Mouse (Mus musculus): ENCODE results near the gene Ugt1a6a.
"Not testable (repeated sequence)": the region's sequence is repeated elsewhere in the genome, so short reads cannot be mapped to it uniquely, and the experiment has no call there.

Ugt1a6a gene

DNA sequence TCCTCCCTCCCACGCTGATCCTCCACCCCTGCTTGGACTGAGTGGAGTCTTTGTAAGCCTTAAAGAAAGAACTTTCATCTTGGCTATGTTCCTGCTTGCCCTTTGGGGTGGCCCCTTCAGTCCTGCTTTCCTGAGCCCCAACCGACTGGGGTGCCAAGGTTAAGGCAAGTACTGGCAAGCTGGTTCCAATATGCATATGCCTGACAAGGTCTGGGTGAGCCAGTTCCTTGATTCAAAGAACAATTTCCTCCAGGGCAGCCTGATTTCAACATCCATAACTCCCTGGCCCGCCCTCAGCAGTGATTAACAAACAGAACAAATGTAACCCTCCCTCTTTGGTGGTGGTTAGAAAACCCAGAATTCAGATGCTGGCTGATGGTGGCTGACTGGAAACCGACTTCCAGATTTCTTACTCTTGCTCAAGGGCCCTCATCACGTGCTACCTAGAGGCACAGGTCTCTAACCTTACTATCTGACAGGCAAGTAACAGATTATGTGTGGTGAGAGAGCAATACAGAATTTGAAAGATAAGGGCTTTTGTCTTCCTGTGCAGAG lies at the start of gene Ugt1a6a:
Gene Ugt1a6a, plus strand, starts transcription at position 353 of the 555 bp plus-strand sequence.
- DNase-seq, result peak; percentile 26 to 50

DNA sequence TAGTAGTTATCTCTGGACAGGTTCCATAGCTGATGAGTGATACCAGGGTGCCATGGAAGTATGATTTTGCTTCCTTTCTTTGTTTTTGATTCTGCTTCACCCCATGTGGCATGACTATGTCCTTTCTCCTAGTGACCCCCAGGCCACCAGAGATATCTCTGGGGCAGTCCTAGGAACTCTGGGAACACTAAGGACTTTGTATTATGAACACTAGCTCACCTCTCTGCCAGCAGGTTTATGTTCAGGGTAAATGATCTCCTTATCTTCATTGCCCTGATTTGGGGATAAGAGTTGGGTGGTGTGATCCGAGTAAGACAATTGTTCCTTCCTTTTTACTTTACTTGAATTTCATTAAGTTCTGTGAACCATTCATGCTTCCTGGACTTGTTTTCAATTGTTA lies 48.5 kb upstream of the Ugt1a6a start:
- DNase-seq, result no peak

DNA sequence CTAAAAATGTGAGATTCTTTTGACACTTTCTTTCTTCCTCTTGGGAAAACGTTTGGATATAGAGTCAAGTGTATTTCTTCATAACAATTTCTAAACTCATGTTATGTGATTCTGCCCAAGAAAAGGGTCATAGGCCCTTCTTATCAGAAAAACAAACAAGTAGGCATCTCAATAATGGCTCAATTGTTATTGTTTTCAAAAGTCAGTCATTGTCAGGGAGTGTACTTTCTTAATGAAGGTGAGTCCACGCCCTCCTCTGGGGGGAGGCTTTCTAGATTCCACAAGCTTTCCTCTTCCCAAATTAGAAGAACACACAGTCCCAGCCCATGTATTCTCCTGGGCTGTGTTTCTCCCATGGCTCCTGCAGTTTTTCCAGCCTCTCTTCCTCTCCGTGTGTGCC lies 47.1 kb upstream of the Ugt1a6a start, which contains the start of gene Ugt1a8:
Gene Ugt1a8, plus strand, starts transcription at position 301 of the 400 bp plus-strand sequence.
- no peak for DNase-seq

DNA sequence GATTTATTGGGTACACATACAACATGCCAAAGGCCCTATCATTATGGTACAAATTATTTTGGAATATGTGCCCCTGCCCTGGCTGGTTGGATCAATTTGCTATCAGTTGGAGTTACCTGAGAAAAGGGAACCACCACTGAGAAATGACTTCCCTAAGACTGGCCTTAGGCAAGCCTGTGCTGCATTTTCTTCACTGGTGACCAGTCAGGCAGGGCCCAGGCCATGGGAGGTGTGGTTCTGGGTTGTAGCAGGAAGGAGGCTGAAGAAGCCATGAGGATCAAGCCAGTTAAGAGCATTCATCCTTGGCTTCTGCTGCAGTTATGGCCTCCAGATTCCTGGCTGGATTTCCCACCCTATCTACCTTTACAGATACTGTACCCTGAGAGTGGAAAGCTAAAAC lies 42.3 kb upstream of the Ugt1a6a start:
- DNase-seq, result no peak

DNA sequence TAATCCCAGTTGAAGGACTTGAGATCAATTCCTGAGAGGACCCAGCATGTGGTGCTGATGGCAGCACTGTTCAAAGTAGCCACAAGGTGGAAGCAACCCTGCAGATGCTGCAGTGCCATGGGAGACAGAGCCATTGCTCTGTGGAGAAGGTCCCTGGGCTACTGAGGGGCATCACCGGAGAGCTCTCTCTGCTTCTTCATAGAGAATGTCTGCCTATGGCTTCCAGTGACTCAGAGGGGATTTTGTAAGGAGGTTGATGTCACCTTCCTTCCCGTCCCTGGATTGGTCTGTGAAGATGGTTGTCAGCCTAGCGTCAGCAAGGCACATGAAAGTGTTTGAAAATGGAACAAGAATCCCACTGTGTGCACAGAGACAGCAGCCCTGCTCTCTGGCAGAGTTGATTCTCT lies 40.3 kb upstream of the Ugt1a6a start:
- peak; percentile 34 to 59 for DNase-seq

DNA sequence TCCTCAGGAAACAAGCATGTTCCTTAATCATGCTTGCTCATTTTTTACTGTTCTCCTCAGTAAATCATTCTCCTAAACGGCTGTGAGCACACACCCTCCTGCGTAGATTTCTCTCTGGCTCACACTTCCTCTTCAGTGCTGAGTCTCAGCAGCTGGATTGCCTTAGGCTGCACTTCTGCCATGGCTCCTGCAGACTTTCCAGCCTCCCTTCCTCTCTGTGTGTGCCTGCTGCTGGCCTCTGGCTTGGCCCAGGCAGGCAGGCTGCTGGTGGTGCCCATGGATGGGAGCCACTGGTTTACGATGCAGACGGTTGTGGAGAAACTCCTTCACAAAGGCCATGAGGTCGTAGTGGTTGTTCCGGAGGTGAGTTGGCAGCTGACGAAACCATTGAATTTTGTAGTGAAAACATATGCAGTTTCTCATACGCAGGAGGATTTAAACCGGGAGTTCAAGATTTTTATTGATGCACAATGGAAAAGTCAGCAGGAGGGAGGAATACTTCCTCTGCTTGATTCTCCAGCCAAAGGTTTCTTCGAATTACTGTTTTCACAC lies 39.6 kb upstream of the Ugt1a6a start, which contains the start of gene Ugt1a7c:
Gene Ugt1a7c, plus strand, starts transcription at position 122 of the 552 bp plus-strand sequence.
- DNase-seq, result peak; percentile 39 to 61

DNA sequence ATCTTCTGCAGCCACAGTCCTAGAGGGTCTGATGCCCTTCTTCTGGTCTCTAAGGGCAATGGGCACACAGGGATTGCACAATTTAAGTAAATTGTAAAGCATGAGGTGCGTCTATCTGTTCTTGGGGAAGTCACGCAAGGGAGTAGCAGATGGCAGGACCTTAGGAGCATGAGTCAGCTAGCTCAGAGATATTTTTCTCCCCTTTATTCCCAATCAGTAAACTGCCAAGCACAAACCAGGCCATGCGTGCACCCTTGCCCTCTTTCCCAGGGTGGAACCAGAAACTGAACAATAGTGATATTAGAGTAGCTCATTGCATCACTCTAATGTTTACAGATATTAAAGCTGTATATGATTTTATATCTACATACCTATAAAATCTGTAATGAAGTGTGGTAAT lies 36.1 kb upstream of the Ugt1a6a start:
- not testable (repeated sequence) for DNase-seq

DNA sequence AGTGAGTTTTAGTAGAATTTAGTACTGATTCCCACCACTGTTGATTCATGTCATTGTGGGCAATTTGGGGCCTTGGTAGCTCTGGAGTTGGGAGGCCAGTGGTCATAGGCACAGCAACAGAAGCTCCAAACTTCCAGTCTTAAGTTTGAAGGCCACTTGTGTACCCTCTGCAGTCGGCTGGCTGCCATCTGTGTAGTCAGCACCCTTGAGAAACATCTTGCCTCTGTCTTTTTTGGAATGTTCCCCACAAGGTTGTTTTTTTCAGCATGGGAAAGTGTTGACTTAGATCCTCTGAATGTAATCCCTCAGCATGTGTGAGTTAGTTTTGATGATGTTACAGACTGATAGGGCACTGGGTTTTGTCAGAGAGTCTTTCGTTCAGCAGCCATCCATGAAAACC lies 34.9 kb upstream of the Ugt1a6a start:
- peak; percentile 16 to 37 for DNase-seq

DNA sequence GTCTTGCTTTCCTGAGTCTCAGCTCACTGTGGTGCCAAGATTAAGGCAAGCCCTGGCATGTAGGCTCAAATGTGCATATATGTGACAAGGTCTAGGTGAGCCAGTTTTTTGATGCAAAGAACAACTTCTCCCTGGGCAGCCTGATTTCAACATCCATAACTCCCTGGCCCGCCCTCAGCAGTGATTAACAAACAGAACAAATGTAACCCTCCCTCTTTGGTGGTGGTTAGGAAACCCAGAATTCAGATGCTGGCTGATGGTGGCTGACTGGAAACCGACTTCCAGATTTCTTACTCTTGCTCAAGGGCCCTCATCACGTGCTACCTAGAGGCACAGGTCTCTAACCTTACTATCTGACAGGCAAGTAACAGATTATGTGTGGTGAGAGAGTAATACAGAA lies 31.6 kb upstream of the Ugt1a6a start, which contains the start of gene Ugt1a6b:
Gene Ugt1a6b, plus strand, starts transcription at position 234 of the 400 bp plus-strand sequence.
- DNase-seq, result not testable (repeated sequence)

DNA sequence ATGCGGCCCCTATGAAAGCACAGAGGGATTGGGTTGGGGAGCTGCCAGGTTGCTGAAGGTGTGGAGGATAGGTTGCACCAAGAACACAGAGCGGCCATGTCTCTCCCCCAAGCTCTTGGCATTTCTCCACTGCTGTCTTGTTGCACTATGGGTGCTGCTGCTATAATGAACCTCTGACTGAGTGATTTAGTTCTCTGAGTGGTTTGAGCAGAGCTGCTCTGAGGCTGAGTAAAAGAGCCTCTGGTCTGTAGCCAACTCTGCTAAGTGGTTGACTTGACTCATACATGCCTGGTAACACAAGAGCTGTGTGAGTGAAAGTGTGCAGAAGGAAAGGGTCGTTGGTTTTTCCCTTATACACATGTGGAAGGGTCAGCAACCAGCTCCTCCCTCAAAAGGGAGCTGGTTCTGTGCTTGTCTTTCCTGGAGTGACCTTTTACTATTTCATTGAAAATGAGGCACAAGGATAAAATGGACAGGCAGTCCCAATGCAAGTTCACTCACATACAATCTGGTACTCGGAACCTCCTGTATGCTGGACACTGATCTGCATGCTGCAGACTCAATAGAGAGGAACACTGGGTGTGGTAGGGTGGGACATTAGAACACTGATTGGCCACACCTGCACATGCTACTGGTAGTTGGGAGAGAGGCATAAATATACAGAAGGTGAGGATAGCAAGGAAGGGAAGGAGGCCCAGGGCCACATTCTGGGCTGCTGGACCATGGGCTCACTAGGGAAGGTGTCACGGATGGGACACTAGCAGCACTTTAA lies 30.7 kb upstream of the Ugt1a6a start:
- not testable (repeated sequence) for DNase-seq

DNA sequence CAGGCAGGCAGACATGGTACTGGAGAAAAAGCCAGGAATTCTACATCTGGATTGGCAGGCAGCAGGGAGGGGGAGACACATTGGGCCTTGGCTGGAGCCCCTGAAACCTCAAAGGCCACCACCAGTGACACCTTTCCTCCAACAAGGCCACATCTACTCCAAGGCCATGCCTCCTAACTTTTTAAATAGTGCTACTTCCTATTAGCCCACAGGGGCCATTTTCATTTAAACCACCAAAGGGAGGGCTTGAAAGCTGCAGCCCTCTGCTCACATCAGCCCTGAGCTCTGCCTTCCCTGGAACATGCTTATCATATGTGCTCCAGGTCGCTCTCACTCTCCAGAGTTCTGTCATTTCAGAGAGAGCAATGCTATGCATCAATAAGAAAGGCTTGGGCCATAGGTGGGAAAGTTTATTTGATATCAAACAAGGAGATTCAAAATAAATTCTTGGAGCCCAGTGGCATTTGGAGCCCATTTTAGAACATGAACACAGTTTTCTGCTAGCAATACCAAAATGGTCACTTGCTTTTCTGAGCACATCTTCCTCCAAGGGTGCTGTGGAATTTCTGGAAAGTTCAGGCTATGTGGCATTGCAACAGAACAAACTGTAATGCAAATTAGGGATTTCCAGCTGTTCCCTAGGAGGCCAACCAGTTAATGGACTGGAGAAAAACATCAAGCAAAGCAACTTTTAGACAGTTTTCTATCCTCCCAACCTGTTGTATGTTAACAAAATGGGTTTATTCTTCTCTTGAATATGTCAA lies 29.8 kb upstream of the Ugt1a6a start:
- DNase-seq, result no peak

DNA sequence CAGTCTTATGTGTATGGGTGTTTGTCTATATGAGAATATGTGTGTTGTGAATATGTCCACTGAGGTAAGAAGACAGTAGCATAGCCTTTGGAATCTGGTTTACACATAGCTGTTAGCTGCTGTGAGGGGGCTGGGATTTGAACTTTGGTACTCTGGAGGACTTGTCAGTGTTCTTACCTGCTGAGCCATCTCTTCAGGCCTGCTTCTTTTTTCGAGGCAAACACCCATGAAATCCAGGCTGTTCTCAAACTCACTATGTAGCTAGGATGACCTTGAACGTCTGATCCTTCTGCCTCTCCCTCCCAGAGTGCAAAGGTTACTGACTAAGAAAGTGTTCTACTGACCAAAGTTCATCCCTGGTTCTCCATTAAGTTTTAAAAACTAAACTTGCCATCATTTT lies 29.0 kb upstream of the Ugt1a6a start:
- peak; percentile 66 to 71 for DNase-seq

DNA sequence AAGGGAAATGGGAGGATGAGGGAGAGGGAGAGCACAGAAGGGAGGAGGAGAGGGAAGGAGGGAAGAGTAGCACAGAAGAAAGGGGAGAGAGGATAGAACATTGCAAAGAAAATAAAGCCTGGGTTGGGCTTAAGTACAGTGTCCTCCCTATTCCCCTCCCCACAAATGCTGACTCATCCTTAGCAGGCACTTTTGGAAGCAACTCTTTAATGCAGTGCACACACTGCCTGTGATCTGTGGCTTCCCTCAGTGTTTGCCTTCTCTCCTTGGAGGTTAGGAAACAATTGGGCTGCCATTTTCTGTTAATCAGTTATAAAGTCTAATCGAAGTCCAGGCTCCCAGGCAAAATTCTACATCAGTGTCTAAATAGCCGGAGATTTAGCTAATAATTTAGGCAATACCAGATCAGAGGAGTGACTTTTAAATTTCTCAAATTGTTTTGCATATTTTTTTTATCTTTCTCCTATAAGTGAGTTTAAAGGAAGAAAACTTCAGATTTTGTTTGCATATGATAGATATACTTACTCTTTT lies 25.5 kb upstream of the Ugt1a6a start:
- peak in 1 of 2 experiments; percentile 40 for DNase-seq

DNA sequence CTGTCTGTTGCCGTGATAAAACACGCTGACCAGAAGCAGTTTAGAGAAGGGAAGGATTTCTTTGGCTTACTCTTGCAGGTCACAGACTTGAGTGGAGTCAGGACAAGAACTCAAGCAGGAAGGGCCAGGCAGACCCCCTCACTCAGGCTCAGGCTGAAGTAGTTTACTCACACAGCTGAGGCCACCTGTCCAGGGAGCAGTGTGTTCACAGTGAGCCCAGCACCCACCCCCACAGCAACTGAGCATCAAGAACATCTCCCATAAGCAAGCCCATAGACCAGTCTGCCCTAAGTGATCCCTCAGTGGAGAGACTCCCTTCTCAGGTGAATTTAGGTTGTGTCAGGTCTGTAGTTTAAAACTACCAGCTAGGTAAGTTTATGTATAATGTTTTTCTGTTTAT lies 25.0 kb upstream of the Ugt1a6a start:
- not testable (repeated sequence) for DNase-seq

DNA sequence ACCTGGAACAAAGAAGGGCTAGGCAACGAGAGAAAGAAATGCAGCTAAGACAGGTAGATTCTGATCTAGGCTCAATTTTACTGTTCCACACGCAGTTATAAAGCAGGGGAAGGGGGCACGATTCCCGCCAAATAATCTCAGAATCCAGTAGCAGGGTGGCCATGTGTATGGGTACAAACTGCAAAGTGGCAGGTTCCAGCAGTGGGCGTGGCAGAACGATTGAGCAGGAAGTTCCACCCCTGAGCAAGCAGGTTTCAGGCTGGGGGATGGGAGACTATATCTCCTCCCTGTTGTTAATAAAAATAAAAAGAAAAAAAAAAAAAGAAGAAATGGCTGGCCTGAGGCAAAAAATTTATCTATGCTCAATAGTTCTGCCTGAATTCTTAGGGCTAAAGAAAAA lies 21.8 kb upstream of the Ugt1a6a start:
- peak in 1 of 2 experiments; percentile 59 for DNase-seq

DNA sequence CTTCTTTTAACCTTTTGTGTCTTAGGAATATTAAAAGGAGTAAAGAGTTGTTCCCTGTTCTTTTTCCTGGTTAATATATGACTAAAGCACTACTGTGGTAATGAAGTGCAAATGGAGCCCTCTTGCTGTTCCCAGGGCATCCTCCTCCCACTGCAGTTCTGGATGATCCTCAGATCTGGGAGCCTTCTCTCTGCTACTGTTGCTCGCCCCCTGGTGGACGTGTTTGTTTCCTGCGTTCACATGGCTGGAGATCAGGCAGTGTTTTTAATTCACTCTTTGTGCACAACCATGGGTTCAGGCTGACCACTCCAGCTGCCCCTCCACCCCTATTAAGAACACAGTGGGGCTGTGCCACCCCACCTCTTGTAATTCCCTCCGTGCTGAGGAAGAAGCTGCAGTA lies 14.1 kb upstream of the Ugt1a6a start:
- DNase-seq, result not testable (repeated sequence)

DNA sequence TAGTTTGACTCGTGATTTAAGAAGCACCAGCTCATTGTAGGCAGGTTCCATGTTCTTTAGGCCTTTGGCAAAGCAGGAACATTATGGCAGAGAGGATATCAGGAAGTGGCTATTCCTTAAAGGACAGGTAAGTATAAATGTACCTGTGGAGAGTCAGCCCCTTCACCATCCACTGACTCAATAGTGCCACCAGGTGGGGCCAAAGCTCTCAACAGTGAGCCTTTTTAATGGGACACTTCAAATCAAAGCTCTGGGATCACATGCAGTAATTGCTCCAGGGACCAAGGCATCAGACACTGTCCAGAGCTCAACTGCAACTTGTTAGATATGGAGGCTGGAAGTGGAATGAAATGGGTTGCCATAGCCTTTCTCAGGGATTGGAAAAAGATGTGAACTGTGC lies 13.1 kb upstream of the Ugt1a6a start:
- DNase-seq, result peak; percentile 70 to 78

DNA sequence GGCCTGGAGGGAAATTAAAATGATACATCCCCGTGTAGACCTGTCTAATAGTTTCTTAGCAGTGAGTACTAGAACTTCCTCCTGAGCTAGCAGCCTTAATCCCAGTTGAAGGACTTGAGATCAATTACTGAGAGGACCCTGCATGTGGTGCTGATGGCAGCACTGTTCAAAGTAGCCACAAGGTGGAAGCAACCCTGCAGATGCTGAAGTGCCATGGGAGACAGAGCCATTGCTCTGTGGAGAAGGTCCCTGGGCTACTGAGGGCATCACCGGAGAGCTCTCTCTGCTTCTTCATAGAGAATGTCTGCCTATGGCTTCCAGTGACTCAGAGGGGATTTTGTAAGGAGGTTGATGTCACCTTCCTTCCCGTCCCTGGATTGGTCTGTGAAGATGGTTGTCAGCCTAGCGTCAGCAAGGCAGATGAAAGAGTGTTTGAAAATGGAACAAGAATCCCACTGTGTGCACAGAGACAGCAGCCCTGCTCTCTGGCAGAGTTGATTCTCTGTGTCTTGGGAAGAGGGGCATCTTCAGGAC lies 8.7 kb upstream of the Ugt1a6a start:
- DNase-seq, result peak in 1 of 2 experiments; percentile 44

DNA sequence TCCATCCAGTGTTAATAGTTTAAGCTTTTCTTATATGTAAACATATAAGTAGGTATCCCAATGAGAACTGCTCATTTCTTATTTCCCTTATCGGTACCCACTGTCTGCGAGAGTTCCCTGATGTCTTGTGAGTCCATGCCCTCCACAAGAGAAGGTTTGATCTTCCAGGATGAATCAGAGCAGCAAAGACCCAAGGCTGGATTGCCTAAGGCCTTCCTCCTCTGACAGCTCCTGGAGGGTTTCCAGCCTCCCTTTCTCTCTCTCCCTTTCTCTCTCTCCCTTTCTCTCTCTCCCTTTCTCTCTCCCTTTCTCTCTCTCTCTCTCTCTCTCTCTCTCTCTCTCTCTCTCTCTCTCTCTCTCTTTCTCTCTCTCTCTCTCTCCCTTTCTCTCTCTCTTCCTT lies 5.5 kb upstream of the Ugt1a6a start:
- not testable (repeated sequence) for DNase-seq

DNA sequence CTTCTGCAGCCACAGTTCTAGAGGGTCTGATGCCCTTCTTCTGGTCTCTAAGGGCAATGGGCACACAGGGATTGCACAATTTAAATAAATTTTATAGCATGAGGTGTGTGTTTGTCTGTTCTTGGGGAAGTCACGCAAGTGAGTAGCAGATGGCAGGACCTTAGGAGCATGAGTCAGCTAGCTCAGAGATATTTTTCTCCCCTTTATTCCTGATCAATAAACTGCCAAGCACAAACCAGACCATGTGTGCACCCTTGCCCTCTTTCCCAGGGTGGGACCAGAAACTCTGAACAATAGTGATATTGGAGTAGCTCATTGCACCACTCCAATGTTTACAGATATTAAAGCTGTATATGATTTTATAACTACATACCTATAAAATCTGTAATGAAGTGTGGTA lies 4.4 kb upstream of the Ugt1a6a start:
- DNase-seq, result not testable (repeated sequence)

DNA sequence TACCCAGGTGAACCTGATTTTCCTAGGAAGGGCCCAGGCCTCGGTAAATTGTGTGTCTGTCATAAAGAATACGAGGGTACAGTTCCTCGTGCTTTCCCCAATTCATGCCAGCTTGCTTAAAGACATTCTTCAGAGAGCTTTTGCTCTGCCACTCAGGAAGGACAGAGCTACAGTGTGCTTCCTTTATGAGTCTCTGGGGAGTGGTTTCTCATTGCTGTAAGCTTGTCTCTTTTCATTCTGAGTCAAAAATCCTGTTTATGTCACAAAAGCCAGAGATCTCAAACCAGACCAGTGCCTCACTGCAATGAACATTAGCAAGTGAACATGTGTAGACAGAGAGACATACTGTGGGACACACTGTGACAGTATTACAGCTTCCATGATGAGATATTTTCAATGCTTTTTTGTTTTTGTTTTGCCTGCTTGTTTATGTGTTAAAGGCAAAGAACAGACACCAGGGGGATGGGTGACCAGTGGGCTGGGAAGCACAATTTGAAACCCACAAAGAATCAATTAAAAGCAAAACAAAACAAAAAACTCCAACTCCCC lies 627 bp upstream of the Ugt1a6a start:
- DNase-seq, result peak in 1 of 2 experiments; percentile 12

Data from kidney, postnatal 36 days (tissue).